Mouse (Mus musculus) spleen, adult 18-20 months (tissue): ENCODE results near the gene Gas6.

ENCODE experiments used
- DNase-seq, 2 experiments: peaks; one replicate each; pipeline ENCODE4 v3.0.0; 2022; ENCODE audit warnings: mixed read lengths in 2 of 2

The Gas6 gene

GRCm38 (mm10) chr8:13493858-13494631 lies at the start of gene Gas6:
Gas6 (minus strand) TSS chr8:13494490.
- DNase-seq, result peak in 1 of 2 experiments; percentile 17

GRCm38 (mm10) chr8:13541526-13541925 lies 47.2 kb upstream of the Gas6 start:
- DNase-seq, result no peak

- DNase-seq, result no peak
Observed at GRCm38 (mm10) chr8:13540122-13540521, 45.8 kb upstream of the Gas6 start.

- no peak for DNase-seq
Observed at GRCm38 (mm10) chr8:13538821-13539220, 44.5 kb upstream of the Gas6 start.

GRCm38 (mm10) chr8:13537102-13537501 lies 42.8 kb upstream of the Gas6 start:
- no peak for DNase-seq

GRCm38 (mm10) chr8:13533123-13533522 lies 38.8 kb upstream of the Gas6 start:
- no peak for DNase-seq

- DNase-seq, result no peak
Observed at GRCm38 (mm10) chr8:13531602-13532171, 37.4 kb upstream of the Gas6 start.

GRCm38 (mm10) chr8:13530941-13531340 lies 36.7 kb upstream of the Gas6 start:
- peak; percentile 26 to 29 for DNase-seq

GRCm38 (mm10) chr8:13530401-13530800 lies 36.1 kb upstream of the Gas6 start:
- DNase-seq, result no peak

GRCm38 (mm10) chr8:13529891-13530316 lies 35.6 kb upstream of the Gas6 start:
- DNase-seq, result no peak

- no peak for DNase-seq
Observed at GRCm38 (mm10) chr8:13529011-13529840, 34.9 kb upstream of the Gas6 start.

- no peak for DNase-seq
Observed at GRCm38 (mm10) chr8:13521392-13521791, 27.1 kb upstream of the Gas6 start.

GRCm38 (mm10) chr8:13520349-13520748 lies 26.1 kb upstream of the Gas6 start:
- no peak for DNase-seq

GRCm38 (mm10) chr8:13519503-13519902 lies 25.2 kb upstream of the Gas6 start:
- DNase-seq, result no peak

- DNase-seq, result no peak
Observed at GRCm38 (mm10) chr8:13517284-13517781, 23.0 kb upstream of the Gas6 start.

- DNase-seq, result no peak
Observed at GRCm38 (mm10) chr8:13516728-13517127, 22.4 kb upstream of the Gas6 start.

- no peak for DNase-seq
Observed at GRCm38 (mm10) chr8:13516011-13516442, 21.7 kb upstream of the Gas6 start.

GRCm38 (mm10) chr8:13513556-13514370 lies 19.5 kb upstream of the Gas6 start:
- no peak for DNase-seq

- DNase-seq, result no peak
Observed at GRCm38 (mm10) chr8:13512677-13513076, 18.4 kb upstream of the Gas6 start.

- DNase-seq, result no peak
Observed at GRCm38 (mm10) chr8:13512016-13512415, 17.7 kb upstream of the Gas6 start.

GRCm38 (mm10) chr8:13507284-13507937 lies 13.1 kb upstream of the Gas6 start:
- no peak for DNase-seq

GRCm38 (mm10) chr8:13506849-13507248 lies 12.6 kb upstream of the Gas6 start:
- DNase-seq, result peak in 1 of 2 experiments; percentile 8
